Mouse (Mus musculus): Measurements from ENCODE around the gene Fbxl15.

Gene Fbxl15

DNA sequence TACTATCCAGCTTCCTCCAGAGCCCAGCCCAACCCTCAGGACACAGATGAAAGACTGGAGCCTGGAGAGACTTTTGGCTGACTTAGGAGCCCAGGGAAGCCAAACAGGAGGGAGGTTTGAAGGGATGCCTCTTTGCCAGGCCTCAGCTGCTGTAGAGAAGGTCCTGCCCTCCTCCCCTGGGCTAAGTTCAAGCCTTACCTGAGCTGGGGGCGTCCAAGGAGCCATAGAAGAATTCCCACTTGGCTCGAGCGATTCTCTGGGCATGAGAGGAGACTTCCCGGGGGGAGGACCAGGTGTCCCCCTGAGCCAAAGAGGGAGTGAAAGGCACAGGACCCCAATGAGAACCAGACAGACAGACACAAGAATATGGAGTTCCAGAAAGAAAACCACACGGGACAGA is 4.3 kb upstream of the Fbxl15 start:
- DNase-seq, result peak in 1 of 2 experiments; percentile 14

DNA sequence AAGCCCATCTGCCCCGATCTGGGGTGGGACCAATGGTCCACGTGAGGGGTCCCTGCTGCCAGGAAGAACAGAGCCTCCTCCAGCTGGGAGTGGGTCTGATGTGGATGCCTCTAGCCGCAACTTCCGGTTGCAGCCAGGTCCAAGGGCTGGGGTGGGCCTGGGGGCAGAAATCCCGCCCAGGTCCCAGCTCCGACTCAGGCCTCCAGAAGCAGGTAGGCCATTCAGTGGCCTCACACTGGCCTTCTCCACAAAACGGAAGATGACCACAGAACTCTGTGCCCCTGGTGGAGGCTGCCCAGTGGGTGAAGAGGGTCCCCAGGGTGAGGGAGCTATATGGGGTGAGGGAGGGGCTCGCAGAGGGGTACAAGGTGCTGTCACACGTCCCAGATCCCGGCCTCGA is 3.6 kb upstream of the Fbxl15 start:
- DNase-seq, result peak in 1 of 2 experiments; percentile 26

DNA sequence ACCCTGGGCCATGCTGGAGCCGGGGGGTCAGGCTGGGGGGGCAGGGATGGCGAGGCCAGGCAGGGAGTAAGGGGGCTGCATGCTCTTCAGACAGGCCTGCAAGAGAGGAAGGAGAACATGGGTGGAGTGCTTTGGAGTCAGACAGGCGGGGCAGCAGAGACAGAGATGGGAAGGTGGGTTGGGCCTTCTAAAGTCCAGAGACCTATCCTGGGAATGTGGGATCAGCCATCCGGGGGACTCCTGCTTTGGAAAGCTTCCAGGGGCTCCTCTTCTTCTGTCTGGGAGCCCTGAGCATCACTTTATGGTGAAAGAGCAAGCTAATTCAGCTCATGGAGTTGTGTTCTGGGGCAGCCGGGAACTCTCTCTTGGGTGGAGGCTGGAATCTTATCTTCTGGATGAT is 3.1 kb upstream of the Fbxl15 start:
- DNase-seq, result no peak

DNA sequence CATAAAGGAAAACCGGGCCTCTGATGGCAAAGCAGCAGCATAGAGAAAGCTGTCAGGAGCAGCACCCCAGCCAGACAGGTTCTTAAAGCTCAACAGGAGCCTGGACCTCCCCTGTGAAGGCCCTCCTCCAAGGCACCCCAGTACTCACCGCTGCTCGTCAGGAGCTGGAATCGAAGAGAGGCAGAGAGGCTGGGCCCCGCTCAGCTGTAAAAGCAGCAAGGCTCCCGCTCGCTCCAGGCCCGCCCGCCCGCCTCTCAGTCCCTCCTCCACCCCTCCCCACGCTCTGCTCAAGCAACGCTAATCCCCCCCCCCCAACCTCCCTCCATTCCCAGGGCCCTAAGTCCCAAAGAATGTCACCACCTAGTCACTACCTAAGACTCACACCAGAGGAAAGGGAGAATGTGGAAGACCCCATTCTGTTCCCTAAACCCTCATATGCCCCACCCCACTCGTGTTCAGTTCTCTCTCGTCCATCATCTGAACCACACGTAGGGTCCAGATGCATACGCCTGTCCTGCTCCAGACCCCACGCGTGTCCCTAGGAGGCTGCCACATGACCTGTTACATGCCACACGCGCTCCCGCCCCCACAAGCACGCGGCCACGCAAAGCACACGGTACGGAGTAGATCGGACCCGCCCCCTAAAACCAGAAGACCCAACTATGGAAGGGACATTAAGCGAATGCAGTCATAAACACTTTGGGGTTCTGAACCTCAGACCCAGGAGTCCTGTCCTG is 1.8 kb upstream of the Fbxl15 start:
- DNase-seq, result peak; percentile 64 to 66

DNA sequence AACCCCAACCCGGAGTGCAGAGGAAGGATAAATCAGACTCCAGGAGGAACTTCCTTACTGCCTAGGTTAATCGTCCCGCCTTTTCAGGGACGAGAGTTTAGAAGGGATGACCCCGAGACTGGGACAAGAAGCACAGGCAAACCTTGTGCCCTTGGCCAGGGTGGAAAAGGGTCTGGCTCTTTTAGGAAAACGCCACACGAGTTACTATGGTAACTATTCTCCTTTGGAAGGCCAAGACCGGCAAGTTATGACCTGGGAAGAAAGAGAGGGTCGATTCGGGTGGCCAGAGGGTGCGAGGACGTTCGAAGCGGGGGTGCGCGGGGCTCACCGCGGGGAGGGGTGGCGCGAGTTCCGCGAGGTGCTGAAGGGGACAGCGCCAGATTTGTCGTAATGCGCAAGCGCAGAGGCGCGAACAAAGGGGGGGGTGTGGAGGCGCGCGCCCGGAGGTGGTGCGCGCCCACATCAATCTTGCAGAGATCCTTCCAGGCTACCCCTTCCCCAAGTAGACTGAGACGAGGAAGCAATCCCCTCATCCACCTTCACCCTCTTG is 1.2 kb upstream of the Fbxl15 start, which contains the start of gene Psd:
TSS of gene Psd (minus strand) at position 401 of the 550 bp plus-strand sequence.
- DNase-seq, result peak; percentile 74 to 85

DNA sequence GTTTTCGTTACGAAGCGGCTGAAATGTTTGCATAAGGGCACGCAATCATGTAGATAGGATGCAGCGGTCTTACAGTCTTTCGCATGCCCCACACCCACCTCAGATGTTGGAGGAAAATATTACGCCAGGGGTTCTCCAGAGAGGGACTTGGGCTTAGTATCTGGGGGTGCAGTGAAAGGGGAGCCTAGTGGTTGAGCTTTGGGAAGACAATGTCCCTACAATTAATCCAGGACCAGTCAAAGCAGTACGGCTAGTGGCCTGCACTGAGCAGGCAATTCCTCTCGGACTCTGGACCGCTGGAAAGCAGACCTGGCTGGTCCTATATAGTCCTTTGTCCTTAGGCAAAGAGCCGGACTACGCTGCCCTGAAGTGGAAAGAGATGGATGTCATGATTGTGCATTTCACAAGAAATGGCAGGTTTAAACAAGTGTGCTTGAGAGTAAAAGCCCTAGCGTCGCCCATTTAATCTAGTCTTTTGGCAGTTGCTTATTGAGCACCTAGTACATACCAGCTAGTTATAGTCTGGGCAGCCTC is 386 bp upstream of the Fbxl15 start:
- DNase-seq, result no peak

DNA sequence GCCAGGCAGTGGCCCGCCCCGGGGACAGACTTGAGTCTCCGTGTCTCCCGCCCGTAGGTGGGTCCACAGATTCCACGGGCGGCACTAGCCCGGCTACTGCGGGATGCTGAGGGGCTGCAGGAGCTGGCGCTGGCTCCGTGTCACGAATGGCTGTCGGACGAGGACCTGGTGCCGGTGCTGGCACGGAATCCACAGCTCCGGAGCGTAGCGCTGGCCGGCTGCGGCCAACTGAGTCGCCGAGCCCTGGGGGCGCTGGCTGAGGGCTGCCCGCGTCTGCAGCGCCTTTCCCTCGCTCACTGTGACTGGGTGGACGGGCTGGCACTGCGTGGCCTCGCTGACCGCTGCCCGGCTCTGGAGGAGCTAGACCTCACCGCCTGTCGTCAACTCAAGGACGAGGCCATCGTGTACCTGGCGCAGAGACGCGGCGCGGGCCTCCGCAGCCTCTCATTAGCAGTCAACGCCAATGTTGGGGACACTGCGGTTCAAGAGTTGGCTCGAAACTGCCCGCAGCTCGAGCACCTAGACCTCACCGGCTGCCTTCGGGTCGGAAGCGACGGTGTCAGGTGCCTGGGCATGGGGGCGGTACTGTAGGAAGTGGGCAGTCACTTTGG is 1.2 kb downstream of the Fbxl15 start:
- no peak for DNase-seq

DNA sequence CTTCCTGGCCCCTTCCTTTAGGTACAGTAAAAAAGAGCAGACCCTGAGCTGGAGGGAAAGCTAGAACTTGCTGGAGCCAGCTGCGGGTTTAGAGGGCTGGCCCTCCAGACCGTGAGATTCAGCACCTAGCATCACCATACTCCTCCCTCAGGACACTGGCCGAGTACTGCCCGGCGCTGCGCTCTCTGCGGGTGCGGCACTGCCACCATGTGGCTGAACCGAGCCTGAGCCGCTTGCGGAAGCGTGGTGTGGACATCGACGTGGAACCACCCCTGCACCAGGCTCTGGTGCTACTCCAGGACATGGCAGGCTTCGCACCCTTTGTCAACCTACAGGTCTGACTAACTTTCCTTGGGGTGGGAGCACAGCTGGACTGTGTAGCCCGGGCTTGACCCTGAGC is 2.0 kb downstream of the Fbxl15 start:
- peak; percentile 89 for DNase-seq

DNA sequence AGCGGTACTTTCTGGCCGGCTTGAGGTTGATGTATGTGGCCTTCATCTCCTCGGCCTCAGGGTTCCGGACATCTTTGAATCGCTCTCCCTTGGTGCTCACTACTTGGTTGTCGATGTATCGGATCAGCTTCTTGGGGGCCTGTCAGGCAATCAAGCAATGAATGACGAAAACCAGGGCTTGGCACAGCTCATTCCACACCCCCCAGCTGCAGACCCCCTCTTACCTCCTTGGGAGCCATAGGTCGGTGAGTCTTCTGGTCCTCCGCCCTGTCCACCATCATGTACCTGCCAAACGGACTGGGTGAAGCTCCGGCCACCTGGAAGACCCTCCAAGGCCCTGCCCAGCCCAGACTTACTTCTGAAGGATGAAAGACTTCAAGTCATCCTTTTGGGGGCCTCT is 2.7 kb downstream of the Fbxl15 start:
- DNase-seq, result no peak

DNA sequence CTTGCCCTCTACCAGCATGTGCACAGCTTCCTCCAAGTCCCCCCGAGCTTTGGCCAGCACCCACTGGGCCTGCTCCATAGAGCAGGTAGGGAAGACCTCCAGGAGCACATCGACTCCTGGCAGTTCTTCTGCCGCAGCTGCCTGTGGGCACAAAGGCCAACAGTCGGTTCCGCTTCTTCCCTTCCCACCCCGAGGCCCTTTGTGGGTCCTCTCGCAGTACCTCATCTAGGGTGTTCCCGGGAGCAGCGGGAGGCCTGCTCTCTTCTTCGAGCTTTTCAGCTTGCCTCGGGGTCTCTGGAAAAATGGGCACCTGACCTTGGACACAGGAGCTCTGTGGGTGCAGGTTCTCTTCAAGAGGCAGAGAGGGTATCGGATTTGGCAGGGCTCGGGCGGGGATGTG is 3.3 kb downstream of the Fbxl15 start:
- no peak for DNase-seq

DNA sequence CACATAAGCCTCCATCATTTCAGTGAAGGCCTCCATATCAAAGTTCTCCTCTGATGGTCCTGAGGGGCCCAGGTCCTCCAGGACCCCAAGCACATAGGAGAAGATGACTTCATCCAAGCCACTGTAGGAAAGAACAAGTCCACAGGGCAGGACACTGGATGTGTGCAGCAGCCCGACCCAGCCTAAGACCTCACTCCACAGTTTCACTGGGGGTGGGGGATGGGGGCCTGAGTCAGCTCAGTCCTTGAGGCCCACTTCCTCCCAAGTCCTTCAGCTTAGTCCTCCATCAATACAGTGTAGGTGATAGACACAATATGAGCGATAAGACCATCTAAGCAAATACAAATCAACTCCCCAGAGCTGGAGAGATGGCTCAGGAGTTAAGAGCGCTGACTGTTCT is 4.0 kb downstream of the Fbxl15 start:
- DNase-seq, result no peak

DNA sequence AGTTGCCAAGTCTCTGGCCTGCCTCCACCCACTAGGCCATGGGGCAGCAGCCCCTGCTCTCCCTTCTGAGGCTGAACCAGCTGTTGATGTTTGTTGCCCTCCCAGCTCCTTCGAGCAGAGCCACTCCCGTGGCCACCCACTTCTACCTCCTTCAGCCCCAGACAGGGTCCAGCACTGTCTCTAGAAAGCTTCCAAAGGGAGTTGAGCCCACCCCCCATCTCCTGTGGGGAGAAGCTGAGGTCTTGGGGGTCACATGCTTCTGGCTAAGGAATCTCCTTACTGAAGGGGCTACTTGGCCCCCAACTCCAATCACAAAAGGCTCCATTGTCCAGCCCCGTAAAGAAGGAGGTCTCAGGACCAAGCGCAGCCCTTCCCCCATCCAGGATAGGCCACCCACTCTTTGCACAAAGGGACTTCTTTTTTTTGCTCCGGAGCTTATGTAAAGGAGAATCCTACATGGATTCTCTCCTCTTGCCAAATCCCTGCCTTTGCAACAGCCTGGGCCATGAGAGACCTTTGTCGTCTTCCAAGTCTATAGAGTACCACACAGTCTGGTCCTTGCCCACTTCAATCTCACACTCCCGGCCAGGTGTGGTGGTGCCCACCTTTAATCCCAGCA is 4.8 kb downstream of the Fbxl15 start:
- DNase-seq, result peak in 1 of 2 experiments; percentile 16

DNA sequence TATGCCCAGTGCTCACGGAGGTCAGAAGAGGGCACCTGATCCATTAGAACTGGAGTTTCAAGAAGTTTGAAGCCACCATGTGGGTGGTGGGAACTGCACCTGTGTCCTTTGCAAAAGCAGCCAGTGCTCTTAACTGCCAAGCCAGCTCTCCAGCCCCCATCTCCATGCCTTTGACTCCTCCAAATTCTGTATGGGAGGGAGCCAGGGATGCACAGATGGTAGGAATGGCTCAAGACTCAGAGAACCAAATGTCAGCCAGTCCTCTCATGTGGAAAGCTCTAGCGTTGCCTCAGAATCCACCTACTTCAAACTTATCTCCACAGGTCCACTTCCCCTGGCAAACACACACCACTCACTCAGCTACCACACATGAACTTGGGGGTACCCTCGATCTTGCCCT is 5.9 kb downstream of the Fbxl15 start:
- peak; percentile 72 to 83 for DNase-seq

DNA sequence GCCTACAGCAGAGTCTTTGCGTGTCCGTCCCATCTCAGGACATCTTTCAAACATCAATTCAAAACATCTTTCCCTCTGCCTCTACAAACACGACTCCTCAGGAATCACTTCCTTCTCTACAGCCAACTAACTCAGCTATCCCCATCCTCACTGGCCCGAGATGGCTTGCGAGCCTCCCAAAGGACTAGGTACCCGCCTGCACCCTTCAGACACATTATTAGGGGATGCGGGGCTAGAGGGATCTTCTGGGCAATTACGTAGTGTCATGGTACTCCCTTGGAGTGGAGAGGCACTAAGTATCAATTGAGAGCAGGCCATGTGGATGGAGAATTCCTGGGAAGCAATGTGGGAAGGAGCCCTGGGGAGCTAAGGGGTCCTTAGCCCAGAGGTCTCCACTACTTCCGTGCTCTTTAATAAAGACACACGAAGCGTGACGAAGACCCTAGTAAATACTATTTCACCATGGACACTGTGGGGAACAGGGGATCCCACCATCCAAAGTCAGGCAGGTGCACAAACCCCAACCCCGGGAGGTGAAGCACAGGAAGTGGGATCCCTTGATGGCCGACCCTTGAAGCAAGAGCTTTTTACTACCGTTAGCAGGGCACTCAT is 9.8 kb downstream of the Fbxl15 start:
- DNase-seq, result no peak

DNA sequence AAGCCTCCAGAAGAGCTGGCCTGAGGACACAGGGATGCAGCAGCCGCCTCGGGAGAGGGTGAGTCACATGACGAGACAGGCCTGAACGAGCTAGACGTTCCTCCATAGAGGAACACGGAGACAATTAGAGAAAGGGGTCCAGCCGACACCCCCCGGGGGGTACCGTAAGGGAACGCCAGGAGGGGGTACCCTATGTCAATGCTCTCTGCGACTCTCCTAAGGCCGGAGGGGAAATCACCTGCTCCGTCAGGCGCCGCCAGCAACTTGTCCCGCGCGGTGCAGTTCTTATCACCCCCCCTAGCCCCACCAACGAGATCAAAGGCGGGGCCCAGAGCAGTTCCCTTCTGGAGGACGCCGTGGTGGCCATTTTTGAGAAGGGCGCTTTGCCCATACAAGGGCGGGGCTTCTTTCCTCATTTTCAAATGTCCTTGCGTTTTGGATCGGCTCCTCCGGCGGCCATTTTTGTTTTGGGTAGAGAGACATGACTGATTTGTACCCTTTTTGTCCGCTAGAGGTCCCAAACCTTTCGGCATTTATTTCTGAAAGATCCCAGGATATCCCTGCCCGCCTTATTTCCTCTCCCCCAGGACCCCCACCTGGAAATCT is 10.4 kb downstream of the Fbxl15 start, which contains the start of gene Cuedc2:
TSS of gene Cuedc2 (minus strand) at position 372 of the 606 bp plus-strand sequence.
- DNase-seq, result peak; percentile 97 to 98

DNA sequence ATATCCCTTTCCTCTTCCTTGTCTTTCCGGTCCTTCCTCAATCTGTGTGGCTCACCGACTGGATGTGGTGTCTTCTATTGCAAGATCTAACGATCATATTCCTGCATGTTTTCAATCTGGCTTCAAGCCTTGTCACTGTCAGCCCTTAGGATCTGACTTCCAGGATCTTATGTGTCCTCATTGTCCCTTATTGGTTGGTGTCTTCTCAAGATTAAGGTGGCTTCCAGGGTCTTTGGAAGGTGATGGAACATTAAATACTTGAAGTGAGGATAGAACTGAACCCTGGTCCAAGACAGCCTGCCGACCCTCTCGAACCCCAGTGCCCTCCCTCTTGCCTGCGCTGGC is 10.9 kb downstream of the Fbxl15 start:
- no peak for DNase-seq

DNA sequence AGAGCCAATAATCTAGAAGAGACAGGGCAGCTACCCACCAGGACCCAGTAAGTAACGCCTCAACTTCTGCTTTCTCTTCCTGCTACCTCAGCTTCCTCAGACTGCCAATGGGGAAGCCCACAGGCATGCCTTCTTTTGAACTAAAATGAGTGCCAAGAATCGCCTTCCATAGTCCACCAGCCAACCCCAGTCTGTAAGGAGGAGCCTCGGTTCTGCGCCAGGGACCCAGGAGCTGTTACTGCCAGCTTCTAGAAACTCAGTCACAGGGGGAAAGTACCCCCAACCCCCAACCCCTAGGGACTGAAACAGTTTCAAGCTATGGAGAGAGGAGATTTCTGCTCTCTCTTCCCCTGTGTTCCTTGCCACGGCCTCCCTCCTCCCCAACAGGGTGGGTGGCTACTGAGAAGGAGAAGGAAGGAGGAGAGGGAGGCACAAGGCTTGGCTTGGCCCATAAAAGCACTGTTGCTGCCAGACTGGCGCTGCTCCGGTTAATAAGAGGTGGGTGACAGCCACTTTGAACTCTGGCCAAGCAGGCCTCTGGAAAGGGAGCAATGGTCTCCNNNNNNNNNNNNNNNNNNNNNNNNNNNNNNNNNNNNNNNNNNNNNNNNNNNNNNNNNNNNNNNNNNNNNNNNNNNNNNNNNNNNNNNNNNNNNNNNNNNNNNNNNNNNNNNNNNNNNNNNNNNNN is 11.4 kb downstream of the Fbxl15 start:
- DNase-seq, result peak; percentile 29 to 40

DNA sequence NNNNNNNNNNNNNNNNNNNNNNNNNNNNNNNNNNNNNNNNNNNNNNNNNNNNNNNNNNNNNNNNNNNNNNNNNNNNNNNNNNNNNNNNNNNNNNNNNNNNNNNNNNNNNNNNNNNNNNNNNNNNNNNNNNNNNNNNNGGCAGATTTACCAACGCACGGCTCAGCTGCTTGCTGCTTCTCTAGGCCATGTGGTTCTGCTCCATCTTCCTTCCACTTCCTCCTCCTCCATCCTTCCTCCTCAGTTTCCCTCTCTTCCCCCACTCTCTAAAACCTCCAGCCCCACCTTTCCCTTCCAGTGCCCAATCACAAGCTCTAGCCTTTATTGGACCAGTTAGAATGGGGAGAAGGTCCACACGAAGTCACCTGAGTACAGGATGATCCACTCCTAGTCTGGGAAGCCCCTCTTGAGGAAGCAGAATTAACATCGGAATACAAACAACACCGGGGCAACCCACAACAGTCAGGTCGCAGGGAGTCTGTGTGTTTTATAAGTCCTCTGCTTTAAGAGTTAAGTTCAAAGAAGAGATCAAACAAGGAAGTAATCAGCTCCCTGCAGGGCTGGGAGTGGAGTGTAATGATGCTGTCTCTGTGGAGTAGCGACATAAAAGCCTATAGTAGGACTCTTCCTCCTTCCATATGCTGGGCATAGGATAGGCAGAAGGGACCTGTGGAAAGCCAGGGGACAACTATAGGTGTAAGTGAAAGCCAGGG is 16.9 kb downstream of the Fbxl15 start:
- DNase-seq, result no peak

DNA sequence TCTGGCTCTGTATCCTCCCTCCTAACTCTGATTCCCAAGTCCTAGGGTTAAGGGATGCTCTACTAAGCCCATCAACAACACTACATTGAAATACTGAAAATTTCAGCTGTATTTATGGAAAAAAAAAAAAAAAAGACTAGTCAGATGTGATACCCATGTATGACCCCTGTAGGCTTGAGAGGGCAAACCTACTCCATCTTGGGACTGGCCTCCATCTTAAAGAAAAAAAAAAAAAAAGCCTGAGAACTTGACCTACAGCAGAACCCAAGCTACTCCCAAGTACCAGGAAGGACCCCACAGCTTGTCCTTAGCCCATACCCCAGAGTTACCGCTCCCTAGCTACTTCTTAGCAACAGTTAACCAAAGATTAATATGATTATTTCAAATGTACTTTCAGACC is 19.2 kb downstream of the Fbxl15 start:
- DNase-seq, result no peak

DNA sequence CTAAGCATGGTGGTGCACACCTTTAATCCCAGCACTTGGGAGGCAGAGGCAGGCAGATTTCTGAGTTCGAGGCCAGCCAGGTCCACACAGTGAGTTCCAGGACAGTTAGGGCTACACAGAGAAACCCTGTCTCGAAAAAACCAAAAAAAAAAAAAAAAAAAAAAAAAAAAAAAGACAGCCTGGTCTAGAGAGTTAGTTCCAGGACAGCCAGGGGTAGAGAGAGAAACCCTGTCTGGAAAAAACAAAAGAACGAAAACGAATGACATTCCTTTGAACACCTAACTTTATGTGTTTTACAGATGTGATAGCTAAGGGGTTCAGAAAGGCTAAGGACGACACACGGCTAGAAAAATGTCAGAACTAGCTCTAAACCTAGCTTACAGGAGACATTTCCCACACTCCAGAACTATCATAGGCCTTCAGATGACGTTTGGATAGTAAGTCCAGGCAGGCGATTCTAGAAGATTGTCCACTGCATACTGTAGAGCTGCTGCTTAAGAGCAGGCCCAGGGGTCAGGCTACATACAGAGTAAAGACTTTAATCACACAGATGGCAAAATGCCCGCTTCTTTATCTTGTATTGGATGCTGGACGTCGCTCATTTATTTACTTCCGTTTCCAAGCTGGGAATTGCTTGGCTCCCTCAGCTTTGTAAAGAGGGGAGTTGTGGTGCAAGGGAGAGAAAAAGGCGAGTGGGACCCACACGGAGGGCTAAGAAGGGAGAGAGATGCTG is 20.1 kb downstream of the Fbxl15 start:
- peak in 1 of 2 experiments; percentile 18 for DNase-seq
